Mouse (Mus musculus): ENCODE results near the gene Zkscan7. TPM values are rescaled to one million over a fixed set of nuclear protein-coding genes. Genes with fewer than 3 reads are reported as not detected.

Gene Zkscan7
- polyA plus RNA-seq, 1 experiment = 1.4 TPM

DNA sequence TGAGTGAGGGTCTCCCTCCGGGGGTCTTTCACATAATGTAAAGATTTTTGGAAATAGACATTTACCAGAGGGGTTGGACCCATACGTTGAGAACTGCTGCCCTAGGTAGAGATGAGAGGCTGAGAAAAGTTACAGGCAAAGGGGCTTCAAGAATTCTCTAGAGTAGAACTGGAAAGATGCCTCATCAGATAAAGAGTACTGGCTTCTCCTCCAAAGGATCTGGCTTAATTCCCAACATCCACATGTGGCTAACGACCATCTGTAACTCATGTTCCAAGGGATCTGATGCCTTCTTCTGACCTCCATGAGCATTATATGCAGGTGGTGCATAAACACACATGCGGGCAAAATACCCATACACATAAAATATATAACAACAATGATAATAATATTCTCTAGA is 29.9 kb upstream of the Zkscan7 start:
- Histone ChIP-seq H3K27ac (ENCODE audit: insufficient read depth, low read depth, low read length) (no peak overlapping the region), H3K4me3 (ENCODE audit: insufficient read depth, low read length) (no peak overlapping the region), H3K4me1 (ENCODE audit: control insufficient read depth, insufficient read depth, low read length) (peaks cover 2% of the 10 kb centered on the region)
- TF ChIP-seq CTCF (IDR thresholded peaks at IDR 0.05; ENCODE audit: low read depth, low read length) (no peak), POLR2A (IDR thresholded peaks at IDR 0.05; ENCODE audit: borderline replicate concordance, low read depth, low read length) (no peak)

GRCm38 (mm10) chr9:122856716-122857115 is 28.8 kb upstream of the Zkscan7 start:
- H3K27ac ChIP-seq (ENCODE audit: insufficient read depth, low read depth, low read length) = no peak overlapping the region
- H3K4me1 ChIP-seq (ENCODE audit: control insufficient read depth, insufficient read depth, low read length) = peaks cover 7% of the 10 kb centered on the region
- no peak overlapping the region for H3K4me3 ChIP-seq (ENCODE audit: insufficient read depth, low read length)
- TF ChIP-seq CTCF (IDR thresholded peaks at IDR 0.05; ENCODE audit: low read depth, low read length) = no peak
- no peak for TF ChIP-seq POLR2A (IDR thresholded peaks at IDR 0.05; ENCODE audit: borderline replicate concordance, low read depth, low read length)

DNA sequence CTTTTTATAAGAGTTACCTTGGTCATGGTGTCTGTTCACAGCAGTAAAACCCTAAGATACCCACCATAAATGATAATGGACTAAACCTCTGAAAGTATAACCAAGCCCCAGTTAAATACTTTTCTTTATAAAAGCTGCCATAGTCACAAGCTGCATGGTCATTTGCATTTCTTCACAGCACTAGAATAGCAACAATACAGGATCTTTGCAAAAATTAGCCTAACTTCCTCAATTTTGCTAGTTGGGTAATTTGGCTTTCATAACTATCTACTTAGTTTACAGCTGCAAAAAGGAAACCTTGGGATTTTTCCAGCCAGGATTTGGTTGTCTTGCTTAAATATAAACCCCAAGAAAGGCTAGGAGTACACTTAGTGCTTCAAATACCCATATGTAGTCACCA is 24.7 kb upstream of the Zkscan7 start:
- Histone ChIP-seq H3K27ac (ENCODE audit: insufficient read depth, low read depth, low read length) (peak overlapping the region; percentile 78), H3K4me1 (ENCODE audit: control insufficient read depth, insufficient read depth, low read length) (peaks cover 15% of the 10 kb centered on the region), H3K4me3 (ENCODE audit: insufficient read depth, low read length) (no peak overlapping the region)
- TF ChIP-seq CTCF (IDR thresholded peaks at IDR 0.05; ENCODE audit: low read depth, low read length) (no peak), POLR2A (IDR thresholded peaks at IDR 0.05; ENCODE audit: borderline replicate concordance, low read depth, low read length) (no peak)

GRCm38 (mm10) chr9:122863731-122864130 is 21.8 kb upstream of the Zkscan7 start:
- no peak for TF ChIP-seq CTCF (IDR thresholded peaks at IDR 0.05; ENCODE audit: low read depth, low read length)
- no peak for TF ChIP-seq POLR2A (IDR thresholded peaks at IDR 0.05; ENCODE audit: borderline replicate concordance, low read depth, low read length)
- H3K27ac ChIP-seq (ENCODE audit: insufficient read depth, low read depth, low read length) = no peak overlapping the region
- no peak overlapping the region for H3K4me3 ChIP-seq (ENCODE audit: insufficient read depth, low read length)
- H3K4me1 ChIP-seq (ENCODE audit: control insufficient read depth, insufficient read depth, low read length) = peaks cover 15% of the 10 kb centered on the region

DNA sequence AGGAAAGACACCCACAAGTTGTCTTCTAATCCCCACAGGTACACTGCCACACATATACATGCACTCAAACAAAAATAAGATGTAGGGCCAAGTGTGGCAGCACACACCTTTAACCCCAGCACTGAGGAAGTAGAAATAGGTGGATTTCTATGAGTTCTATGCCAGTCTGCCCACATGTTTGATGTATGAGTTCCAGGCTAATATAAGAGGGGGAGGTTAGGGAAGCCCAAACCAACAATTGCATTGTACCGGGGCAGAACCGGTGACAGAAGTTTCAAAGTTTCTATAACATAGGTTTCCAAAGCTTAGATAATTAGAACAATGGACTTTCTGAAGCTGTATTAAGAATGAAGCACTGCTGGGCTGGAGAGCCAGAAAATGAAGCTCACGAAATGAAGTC is 20.6 kb upstream of the Zkscan7 start:
- no peak for TF ChIP-seq POLR2A (IDR thresholded peaks at IDR 0.05; ENCODE audit: borderline replicate concordance, low read depth, low read length)
- TF ChIP-seq CTCF (IDR thresholded peaks at IDR 0.05; ENCODE audit: low read depth, low read length) = no peak
- Histone ChIP-seq H3K4me3 (ENCODE audit: insufficient read depth, low read length) (peak overlapping the region; percentile 43), H3K4me1 (ENCODE audit: control insufficient read depth, insufficient read depth, low read length) (peaks cover 15% of the 10 kb centered on the region), H3K27ac (ENCODE audit: insufficient read depth, low read depth, low read length) (no peak overlapping the region)

DNA sequence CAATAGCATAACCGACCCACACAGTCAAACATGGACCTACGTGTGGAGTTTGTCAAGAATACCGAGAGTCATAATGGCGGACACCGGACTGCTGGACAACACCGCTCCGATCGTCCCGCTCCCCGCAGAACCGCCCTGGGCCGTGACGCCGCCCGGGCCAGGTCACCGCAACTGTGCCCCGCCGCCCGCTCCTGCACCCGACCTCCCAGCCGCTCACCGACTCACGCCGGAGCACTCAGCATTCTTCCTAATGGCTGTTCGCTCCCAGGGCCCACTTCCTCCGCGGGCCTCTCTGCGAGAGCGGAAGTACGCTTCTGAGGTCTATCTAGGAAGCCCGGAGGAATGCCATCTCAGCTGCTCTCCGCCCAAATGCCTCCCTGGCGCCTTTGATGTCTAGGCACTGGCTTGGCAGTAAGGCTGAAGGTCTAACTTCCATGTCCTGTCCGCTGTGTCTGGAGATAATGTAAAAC is 19.8 kb upstream of the Zkscan7 start, which contains the start of gene Zfp445:
Gene Zfp445 (minus strand): TSS at position 310 of the 470 bp plus-strand sequence.
- H3K4me3 ChIP-seq (ENCODE audit: insufficient read depth, low read length) = peak within 1 kb of the TSS; percentile 95
- TF ChIP-seq POLR2A (IDR thresholded peaks at IDR 0.05; ENCODE audit: borderline replicate concordance, low read depth, low read length) (no peak), CTCF (IDR thresholded peaks at IDR 0.05; ENCODE audit: low read depth, low read length) (no peak)
- peaks cover 13% of the 10 kb centered on the region for H3K4me1 ChIP-seq (ENCODE audit: control insufficient read depth, insufficient read depth, low read length)
- H3K27ac ChIP-seq (ENCODE audit: insufficient read depth, low read depth, low read length) = peak within 1 kb of the TSS; percentile 59

DNA sequence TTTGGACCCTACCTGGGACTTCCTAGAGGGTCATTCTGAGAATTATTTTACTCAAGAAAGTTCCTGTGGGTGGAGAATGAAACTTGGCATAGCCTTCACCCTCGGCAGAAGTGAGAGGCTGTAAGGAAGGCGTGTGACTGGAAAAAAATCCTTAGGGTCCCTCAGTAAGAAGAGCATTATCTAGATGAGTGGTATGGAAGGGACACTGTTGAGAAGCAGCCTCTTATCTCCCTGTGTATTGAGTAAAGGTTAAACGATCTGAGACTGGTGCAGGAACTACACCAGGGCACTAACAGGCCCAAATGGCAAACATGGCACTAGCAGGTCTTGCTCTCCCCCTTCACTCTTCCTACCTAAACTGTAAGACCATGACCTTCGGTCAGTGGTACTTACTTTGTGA is 19.3 kb upstream of the Zkscan7 start:
- no peak overlapping the region for H3K27ac ChIP-seq (ENCODE audit: insufficient read depth, low read depth, low read length)
- H3K4me3 ChIP-seq (ENCODE audit: insufficient read depth, low read length) = 0 out of 2 replicates have a peak overlapping the region, but pooled peaks have one; percentile 95
- no peak for TF ChIP-seq CTCF (IDR thresholded peaks at IDR 0.05; ENCODE audit: low read depth, low read length)
- TF ChIP-seq POLR2A (IDR thresholded peaks at IDR 0.05; ENCODE audit: borderline replicate concordance, low read depth, low read length) = no peak
- peaks cover 10% of the 10 kb centered on the region for H3K4me1 ChIP-seq (ENCODE audit: control insufficient read depth, insufficient read depth, low read length)

GRCm38 (mm10) chr9:122872595-122872994 is 12.9 kb upstream of the Zkscan7 start:
- Histone ChIP-seq H3K4me1 (ENCODE audit: control insufficient read depth, insufficient read depth, low read length) (no peaks in the 10 kb centered on the region), H3K4me3 (ENCODE audit: insufficient read depth, low read length) (no peak overlapping the region), H3K27ac (ENCODE audit: insufficient read depth, low read depth, low read length) (no peak overlapping the region)
- TF ChIP-seq CTCF (IDR thresholded peaks at IDR 0.05; ENCODE audit: low read depth, low read length) (no peak), POLR2A (IDR thresholded peaks at IDR 0.05; ENCODE audit: borderline replicate concordance, low read depth, low read length) (no peak)

DNA sequence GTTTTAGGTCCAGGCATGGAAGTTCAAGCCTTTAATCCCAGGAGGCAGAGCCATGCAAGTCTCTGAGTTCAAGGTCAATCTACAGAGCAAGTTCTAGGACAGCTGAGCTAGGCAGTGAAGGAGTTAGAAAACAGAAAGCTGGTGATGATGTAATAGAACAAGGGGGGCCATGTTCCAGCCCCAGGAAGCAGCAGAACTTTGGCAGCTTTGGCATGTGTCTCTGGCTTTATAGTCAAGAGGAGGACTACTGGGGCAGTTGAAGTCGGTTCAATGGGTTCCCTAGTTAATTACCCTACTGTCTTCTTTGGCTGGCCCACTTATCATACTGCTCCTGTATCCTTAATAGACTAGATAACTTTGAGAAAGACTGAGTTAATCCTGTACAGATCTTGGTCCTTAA is 10.8 kb upstream of the Zkscan7 start:
- H3K4me1 ChIP-seq (ENCODE audit: control insufficient read depth, insufficient read depth, low read length) = no peaks in the 10 kb centered on the region
- H3K4me3 ChIP-seq (ENCODE audit: insufficient read depth, low read length) = no peak overlapping the region
- TF ChIP-seq CTCF (IDR thresholded peaks at IDR 0.05; ENCODE audit: low read depth, low read length) (no peak), POLR2A (IDR thresholded peaks at IDR 0.05; ENCODE audit: borderline replicate concordance, low read depth, low read length) (no peak)
- no peak overlapping the region for H3K27ac ChIP-seq (ENCODE audit: insufficient read depth, low read depth, low read length)

DNA sequence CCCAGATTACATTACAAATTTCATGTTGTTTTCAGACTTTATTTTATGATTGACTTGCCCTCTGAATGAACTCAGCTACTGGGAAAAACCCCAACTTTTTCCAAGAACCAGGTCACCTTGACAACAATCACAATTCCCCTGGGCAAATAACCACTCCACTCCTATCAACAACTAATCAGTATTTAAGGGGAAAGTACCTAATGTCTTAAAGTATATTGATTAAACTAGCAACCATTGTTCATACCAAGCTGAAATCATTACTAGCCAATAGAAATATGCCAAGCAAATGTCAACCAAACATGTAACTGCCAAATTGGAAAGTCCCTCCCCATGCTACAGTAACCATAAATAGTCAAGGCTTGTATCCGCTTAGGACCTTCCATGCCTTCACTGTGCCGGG is 10.3 kb upstream of the Zkscan7 start:
- TF ChIP-seq POLR2A (IDR thresholded peaks at IDR 0.05; ENCODE audit: borderline replicate concordance, low read depth, low read length) (no peak), CTCF (IDR thresholded peaks at IDR 0.05; ENCODE audit: low read depth, low read length) (no peak)
- Histone ChIP-seq H3K27ac (ENCODE audit: insufficient read depth, low read depth, low read length) (no peak overlapping the region), H3K4me1 (ENCODE audit: control insufficient read depth, insufficient read depth, low read length) (no peaks in the 10 kb centered on the region), H3K4me3 (ENCODE audit: insufficient read depth, low read length) (no peak overlapping the region)
